Mouse (Mus musculus) erythroblast, embryonic 14.5 days (primary cell): ENCODE results near the gene Cadm4. TPM values are rescaled to one million over a fixed set of nuclear protein-coding genes. Genes with fewer than 3 reads are reported as not detected.

Experiments used
- H3K27me3 ChIP-seq: 2 replicates; pipeline ENCODE4 v1.6.1; 2012; ENCODE audit warnings: inconsistent platforms; ENCODE audit not compliant: control insufficient read depth
- H3K36me3 ChIP-seq: 2 replicates; pipeline ENCODE4 v1.6.1; 2012; ENCODE audit warnings: mild to moderate bottlenecking, inconsistent platforms; ENCODE audit not compliant: control insufficient read depth
- H3K4me1 ChIP-seq: 2 replicates; pipeline ENCODE4 v1.6.1; 2012; ENCODE audit warnings: inconsistent platforms; ENCODE audit not compliant: control insufficient read depth
- H3K4me3 ChIP-seq: replicated peaks from 2 replicates; pipeline ENCODE3; 2012; ENCODE audit warnings: moderate library complexity, mild to moderate bottlenecking, inconsistent platforms
- H3K9me3 ChIP-seq: 2 replicates; pipeline ENCODE4 v1.6.1; 2012; ENCODE audit warnings: low read length, inconsistent platforms, mixed read lengths; ENCODE audit not compliant: control insufficient read depth
- GATA1 ChIP-seq: IDR thresholded peaks from 2 replicates; pipeline ENCODE4 v1.6.1; 2012; ENCODE audit warnings: low read length, inconsistent platforms, mixed read lengths
- TAL1 ChIP-seq: IDR thresholded peaks from 3 replicates; pipeline ENCODE4 v1.6.1; 2012; ENCODE audit warnings: low read length, inconsistent platforms, mixed read lengths
- polyA plus RNA-seq: library from polyadenylated mRNA; stranded (reverse); fragments of >175 nt; gene quantifications from 2 replicates; pipeline ENCODE4 v1.2.3, GENCODE M21; 2012

The Cadm4 gene
- polyA plus RNA-seq, 1 experiment, result 0.01 TPM

GRCm38 (mm10) chr7:24462388-24463319 lies 19.2 kb upstream of the Cadm4 start, which contains the start of gene Plaur:
Plaur (plus strand) TSS chr7:24462484.
- H3K4me3 ChIP-seq, result no peak within 1 kb of the TSS
- TF ChIP-seq TAL1 (no peak), GATA1 (no peak)
- H3K4me1 ChIP-seq, result no peaks in the 10 kb centered on the region; the same call in 1 of the 2 replicates
- H3K36me3 ChIP-seq, result no peaks in the 10 kb centered on the region
- peaks cover 20% of the 10 kb centered on the region for H3K27me3 ChIP-seq
- no peaks in the 10 kb centered on the region for H3K9me3 ChIP-seq

- Histone ChIP-seq H3K9me3 (peaks cover 3% of the 10 kb centered on the region), H3K4me1 (no peaks in the 10 kb centered on the region), H3K4me3 (no peak overlapping the region), H3K36me3 (no peaks in the 10 kb centered on the region), H3K27me3 (peaks cover 14% of the 10 kb centered on the region)
- TF ChIP-seq TAL1 (no peak), GATA1 (no peak)
Measured at GRCm38 (mm10) chr7:24466835-24467234, 15.0 kb upstream of the Cadm4 start.

- Histone ChIP-seq H3K27me3 (peaks cover 5% of the 10 kb centered on the region), H3K36me3 (no peaks in the 10 kb centered on the region), H3K9me3 (peaks cover 3% of the 10 kb centered on the region), H3K4me1 (no peaks in the 10 kb centered on the region), H3K4me3 (no peak overlapping the region)
- TF ChIP-seq TAL1, result no peak
- TF ChIP-seq GATA1, result no peak
Measured at GRCm38 (mm10) chr7:24467886-24468285, 13.9 kb upstream of the Cadm4 start.

GRCm38 (mm10) chr7:24469126-24469525 lies 12.7 kb upstream of the Cadm4 start:
- peaks cover 3% of the 10 kb centered on the region for H3K9me3 ChIP-seq
- H3K4me3 ChIP-seq, result no peak overlapping the region
- H3K36me3 ChIP-seq, result no peaks in the 10 kb centered on the region
- TF ChIP-seq GATA1 (no peak), TAL1 (no peak)
- no peaks in the 10 kb centered on the region for H3K4me1 ChIP-seq
- no peaks in the 10 kb centered on the region for H3K27me3 ChIP-seq

- Histone ChIP-seq H3K27me3 (no peaks in the 10 kb centered on the region), H3K36me3 (no peaks in the 10 kb centered on the region)
- TF ChIP-seq GATA1 (no peak), TAL1 (no peak)
Measured at GRCm38 (mm10) chr7:24470356-24470755, 11.5 kb upstream of the Cadm4 start.

GRCm38 (mm10) chr7:24472442-24472841 lies 9.4 kb upstream of the Cadm4 start:
- H3K27me3 ChIP-seq, result no peaks in the 10 kb centered on the region; the same call in 1 of the 2 replicates
- no peaks in the 10 kb centered on the region for H3K36me3 ChIP-seq
- TF ChIP-seq GATA1, result no peak
- no peak for TF ChIP-seq TAL1
- no peak overlapping the region for H3K4me3 ChIP-seq
- peaks cover 6% of the 10 kb centered on the region for H3K9me3 ChIP-seq
- no peaks in the 10 kb centered on the region for H3K4me1 ChIP-seq

More at GRCm38 (mm10) chr7:24470356-24470755, 11.5 kb upstream of the Cadm4 start:
- Histone ChIP-seq H3K4me3 (no peak overlapping the region), H3K4me1 (no peaks in the 10 kb centered on the region), H3K9me3 (peaks cover 3% of the 10 kb centered on the region)

- TF ChIP-seq GATA1, result no peak
- no peak for TF ChIP-seq TAL1
- Histone ChIP-seq H3K9me3 (peaks cover 11% of the 10 kb centered on the region), H3K27me3 (no peaks in the 10 kb centered on the region; the same call in 1 of the 2 replicates), H3K4me1 (no peaks in the 10 kb centered on the region), H3K4me3 (no peak overlapping the region), H3K36me3 (no peaks in the 10 kb centered on the region)
Measured at GRCm38 (mm10) chr7:24472937-24473336, 8.9 kb upstream of the Cadm4 start.

- Histone ChIP-seq H3K4me1 (no peaks in the 10 kb centered on the region), H3K9me3 (peaks cover 12% of the 10 kb centered on the region), H3K4me3 (no peak overlapping the region), H3K27me3 (peaks cover 5% of the 10 kb centered on the region), H3K36me3 (no peaks in the 10 kb centered on the region)
- no peak for TF ChIP-seq TAL1
- TF ChIP-seq GATA1, result no peak
Measured at GRCm38 (mm10) chr7:24473913-24474529, 7.8 kb upstream of the Cadm4 start.
